Mouse (Mus musculus): ENCODE results near the gene Ncapd3. TPM values are rescaled to one million over a fixed set of nuclear protein-coding genes. Genes with fewer than 3 reads are reported as not detected.

Gene Ncapd3
- polyA plus RNA-seq, 1 experiment from 2014 or later: 42.4 TPM

DNA sequence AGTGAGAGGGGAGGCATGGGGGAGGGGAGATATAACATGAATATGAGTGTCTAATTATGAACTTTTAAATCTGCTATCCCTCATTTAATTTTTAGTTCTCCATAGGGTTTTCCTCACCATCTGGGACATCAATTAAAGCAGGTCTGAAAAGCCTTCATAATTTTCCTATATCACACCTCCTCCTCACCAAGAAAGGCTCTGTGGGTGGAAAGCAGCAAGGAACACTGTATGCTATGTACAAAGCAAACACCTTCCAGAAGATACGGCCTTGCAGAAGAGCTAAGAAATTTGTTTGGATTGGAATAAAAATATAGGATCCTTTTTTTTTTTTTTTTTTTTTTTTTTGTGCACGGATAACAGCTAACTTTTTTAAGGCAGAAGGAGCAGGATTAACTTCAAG is 94.0 kb downstream of the Ncapd3 start:
- no peak overlapping the region for H3K4me2 ChIP-seq (ENCODE audit: low read depth)
- H3K9me3 ChIP-seq (ENCODE audit: control insufficient read depth, low read length): no peaks in the 10 kb centered on the region
- no peak overlapping the region for H3K4me3 ChIP-seq (ENCODE audit: low read depth, low read length)
- WGBS: 96% methylated on average over 2 of the region's 2 CpGs
- H3K4me1 ChIP-seq (ENCODE audit: control insufficient read depth, insufficient read depth, low read length): no peaks in the 10 kb centered on the region
- no peak overlapping the region for H3K27ac ChIP-seq (ENCODE audit: low read depth, low read length)
- H3K27me3 ChIP-seq (ENCODE audit: control insufficient read depth, insufficient read depth, low read length): no peaks in the 10 kb centered on the region
- H3K9ac ChIP-seq (ENCODE audit: low read length): no peak overlapping the region
- DNase-seq (ENCODE audit: low spot score) (no peak), ATAC-seq (ENCODE audit: insufficient read depth, low FRiP score, low TSS enrichment) (no peak)
- no peaks in the 10 kb centered on the region for H3K36me3 ChIP-seq (ENCODE audit: control insufficient read depth, insufficient read depth, low read length)

DNA sequence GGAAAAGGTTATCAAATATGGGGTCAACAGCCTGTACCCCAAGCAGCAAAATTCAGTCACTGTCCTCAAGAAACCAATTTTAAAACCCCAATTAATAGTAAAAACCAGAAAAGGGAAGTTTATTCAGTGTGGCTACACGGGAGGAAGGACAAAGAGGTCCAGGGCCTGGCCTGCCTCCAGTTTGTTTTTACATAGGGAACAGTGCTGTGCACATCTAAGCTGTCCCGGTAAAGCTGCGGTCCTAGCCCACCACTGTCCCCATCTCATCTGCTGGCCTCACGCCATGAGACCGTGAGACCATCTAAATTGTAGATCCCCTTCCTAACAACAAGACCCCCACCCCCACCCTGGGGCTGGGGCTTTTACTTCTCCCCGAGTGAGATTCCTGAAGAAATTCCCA is 95.5 kb downstream of the Ncapd3 start:
- Histone ChIP-seq H3K4me1 (ENCODE audit: control insufficient read depth, insufficient read depth, low read length) (no peaks in the 10 kb centered on the region), H3K4me3 (ENCODE audit: low read depth, low read length) (no peak overlapping the region), H3K4me2 (ENCODE audit: low read depth) (no peak overlapping the region), H3K36me3 (ENCODE audit: control insufficient read depth, insufficient read depth, low read length) (no peaks in the 10 kb centered on the region), H3K27ac (ENCODE audit: low read depth, low read length) (no peak overlapping the region), H3K27me3 (ENCODE audit: control insufficient read depth, insufficient read depth, low read length) (no peaks in the 10 kb centered on the region), H3K9ac (ENCODE audit: low read length) (no peak overlapping the region), H3K9me3 (ENCODE audit: control insufficient read depth, low read length) (no peaks in the 10 kb centered on the region)
- DNase-seq (ENCODE audit: low spot score) (no peak), ATAC-seq (ENCODE audit: insufficient read depth, low FRiP score, low TSS enrichment) (no peak)
- WGBS: 44% methylated on average over 6 of the region's 6 CpGs

DNA sequence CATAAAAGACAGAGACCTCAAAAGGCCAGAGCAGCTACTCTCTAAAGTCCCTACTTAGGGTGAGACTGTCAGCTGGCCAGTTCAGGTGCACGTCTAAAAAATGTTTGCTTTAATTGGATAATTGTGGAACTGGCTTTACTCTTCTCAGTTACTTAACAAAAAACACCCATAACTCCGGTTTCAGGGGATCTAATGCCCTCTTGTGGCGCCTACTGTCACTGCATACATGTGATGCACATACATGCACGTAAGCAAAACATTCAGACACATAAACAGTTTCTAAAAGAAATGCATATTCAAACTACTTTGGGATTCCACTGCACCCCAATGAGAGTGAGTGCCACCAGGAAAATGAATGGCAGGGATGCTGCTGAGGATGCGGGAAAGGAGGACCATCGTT is 96.6 kb downstream of the Ncapd3 start:
- Histone ChIP-seq H3K9ac (ENCODE audit: low read length) (no peak overlapping the region), H3K9me3 (ENCODE audit: control insufficient read depth, low read length) (no peaks in the 10 kb centered on the region), H3K36me3 (ENCODE audit: control insufficient read depth, insufficient read depth, low read length) (no peaks in the 10 kb centered on the region), H3K27me3 (ENCODE audit: control insufficient read depth, insufficient read depth, low read length) (no peaks in the 10 kb centered on the region), H3K27ac (ENCODE audit: low read depth, low read length) (no peak overlapping the region), H3K4me3 (ENCODE audit: low read depth, low read length) (no peak overlapping the region), H3K4me2 (ENCODE audit: low read depth) (no peak overlapping the region), H3K4me1 (ENCODE audit: control insufficient read depth, insufficient read depth, low read length) (no peaks in the 10 kb centered on the region)
- 87% methylated on average over 6 of the region's 6 CpGs for WGBS
- ATAC-seq (ENCODE audit: insufficient read depth, low FRiP score, low TSS enrichment) (no peak), DNase-seq (ENCODE audit: low spot score) (no peak)

DNA sequence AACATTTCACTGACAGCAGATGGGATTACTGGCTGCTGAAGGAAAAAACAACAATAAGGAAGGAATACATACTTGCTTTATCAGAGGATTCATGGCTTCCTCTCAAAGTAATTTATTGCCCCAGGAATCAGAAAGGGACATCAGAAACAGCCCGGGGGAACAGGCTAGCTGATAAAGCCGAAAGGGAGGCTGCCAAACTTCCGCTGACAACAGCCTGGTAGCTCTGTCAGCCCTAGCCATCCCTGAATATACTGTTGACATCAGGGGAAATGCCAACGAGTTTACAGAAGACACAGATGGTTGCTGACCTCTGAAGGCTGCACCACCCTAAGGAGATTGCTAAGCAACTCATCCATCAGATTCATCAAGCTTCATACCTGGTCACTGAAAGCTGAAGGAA is 98.7 kb downstream of the Ncapd3 start:
- 87% methylated on average over 4 of the region's 4 CpGs for WGBS
- ATAC-seq (ENCODE audit: insufficient read depth, low FRiP score, low TSS enrichment): no peak
- DNase-seq (ENCODE audit: low spot score): no peak

DNA sequence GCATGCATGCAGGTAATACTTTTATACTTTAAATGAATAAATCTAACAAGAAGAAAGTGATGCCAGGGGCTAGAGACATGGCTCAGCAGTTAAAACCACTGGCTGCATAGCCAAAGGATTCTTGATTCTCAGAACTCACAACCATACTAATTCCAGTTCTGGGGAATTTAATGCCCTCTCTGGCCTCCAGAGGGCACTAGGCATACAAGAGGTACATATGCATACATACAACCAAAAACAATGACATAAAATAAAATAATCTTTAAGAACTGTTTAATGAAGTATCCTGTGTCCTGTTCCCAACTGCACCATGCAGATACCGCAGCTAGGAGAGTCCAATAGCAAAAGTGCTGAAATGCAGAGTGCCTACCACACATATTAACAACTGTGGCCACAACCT is 104.4 kb downstream of the Ncapd3 start:
- no peak overlapping the region for H3K27ac ChIP-seq (ENCODE audit: low read depth, low read length)
- 0 out of 2 replicates have a peak, but pooled peaks cover 5% of the 10 kb centered on the region for H3K4me1 ChIP-seq (ENCODE audit: control insufficient read depth, insufficient read depth, low read length)
- no peak overlapping the region for H3K4me2 ChIP-seq (ENCODE audit: low read depth)
- WGBS: 59% methylated on average over 1 of the region's 1 CpGs
- H3K9me3 ChIP-seq (ENCODE audit: control insufficient read depth, low read length): no peaks in the 10 kb centered on the region
- no peak for ATAC-seq (ENCODE audit: insufficient read depth, low FRiP score, low TSS enrichment)
- H3K36me3 ChIP-seq (ENCODE audit: control insufficient read depth, insufficient read depth, low read length): peaks cover 2% of the 10 kb centered on the region; the same call in 1 of the 2 replicates
- DNase-seq (ENCODE audit: low spot score): peak; percentile 28
- H3K4me3 ChIP-seq (ENCODE audit: low read depth, low read length): no peak overlapping the region
- no peak overlapping the region for H3K9ac ChIP-seq (ENCODE audit: low read length)
- H3K27me3 ChIP-seq (ENCODE audit: control insufficient read depth, insufficient read depth, low read length): no peaks in the 10 kb centered on the region

More for the DNA sequence above, 98.7 kb downstream of the Ncapd3 start:
- no peak overlapping the region for H3K9ac ChIP-seq (ENCODE audit: low read length)
- no peaks in the 10 kb centered on the region for H3K9me3 ChIP-seq (ENCODE audit: control insufficient read depth, low read length)
- H3K4me2 ChIP-seq (ENCODE audit: low read depth): no peak overlapping the region
- H3K36me3 ChIP-seq (ENCODE audit: control insufficient read depth, insufficient read depth, low read length): peaks cover 2% of the 10 kb centered on the region; the same call in 1 of the 2 replicates
- no peak overlapping the region for H3K27ac ChIP-seq (ENCODE audit: low read depth, low read length)
- no peak overlapping the region for H3K4me3 ChIP-seq (ENCODE audit: low read depth, low read length)
- H3K27me3 ChIP-seq (ENCODE audit: control insufficient read depth, insufficient read depth, low read length): no peaks in the 10 kb centered on the region
- 0 out of 2 replicates have a peak, but pooled peaks cover 5% of the 10 kb centered on the region for H3K4me1 ChIP-seq (ENCODE audit: control insufficient read depth, insufficient read depth, low read length)

DNA sequence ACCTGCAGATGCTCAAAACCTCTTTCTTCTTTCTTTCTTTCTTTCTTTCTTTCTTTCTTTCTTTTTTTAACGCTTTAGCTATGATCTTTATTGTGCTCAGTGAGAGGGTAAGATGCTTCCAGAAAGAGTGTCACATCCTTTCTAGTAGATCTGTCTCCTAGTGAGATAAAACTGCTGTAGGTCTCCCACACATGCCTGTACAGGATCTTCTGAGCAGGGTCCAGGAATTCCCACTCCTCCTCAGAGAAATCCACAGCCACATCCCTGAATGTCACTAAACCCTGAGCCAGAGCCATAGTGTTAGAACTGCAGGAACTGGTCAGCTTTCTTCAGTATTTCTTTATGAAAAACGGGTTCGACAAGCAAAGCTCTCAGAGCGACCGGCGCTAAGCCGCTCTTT is 105.4 kb downstream of the Ncapd3 start:
- no peaks in the 10 kb centered on the region for H3K9me3 ChIP-seq (ENCODE audit: control insufficient read depth, low read length)
- no peaks in the 10 kb centered on the region for H3K27me3 ChIP-seq (ENCODE audit: control insufficient read depth, insufficient read depth, low read length)
- peaks cover 2% of the 10 kb centered on the region; the same call in 1 of the 2 replicates for H3K36me3 ChIP-seq (ENCODE audit: control insufficient read depth, insufficient read depth, low read length)
- 0 out of 2 replicates have a peak, but pooled peaks cover 5% of the 10 kb centered on the region for H3K4me1 ChIP-seq (ENCODE audit: control insufficient read depth, insufficient read depth, low read length)
- WGBS: 93% methylated on average over 7 of the region's 7 CpGs
- DNase-seq (ENCODE audit: low spot score): no peak
- H3K4me3 ChIP-seq (ENCODE audit: low read depth, low read length): no peak overlapping the region
- H3K4me2 ChIP-seq (ENCODE audit: low read depth): no peak overlapping the region
- ATAC-seq (ENCODE audit: insufficient read depth, low FRiP score, low TSS enrichment): no peak
- H3K27ac ChIP-seq (ENCODE audit: low read depth, low read length): no peak overlapping the region
- no peak overlapping the region for H3K9ac ChIP-seq (ENCODE audit: low read length)

DNA sequence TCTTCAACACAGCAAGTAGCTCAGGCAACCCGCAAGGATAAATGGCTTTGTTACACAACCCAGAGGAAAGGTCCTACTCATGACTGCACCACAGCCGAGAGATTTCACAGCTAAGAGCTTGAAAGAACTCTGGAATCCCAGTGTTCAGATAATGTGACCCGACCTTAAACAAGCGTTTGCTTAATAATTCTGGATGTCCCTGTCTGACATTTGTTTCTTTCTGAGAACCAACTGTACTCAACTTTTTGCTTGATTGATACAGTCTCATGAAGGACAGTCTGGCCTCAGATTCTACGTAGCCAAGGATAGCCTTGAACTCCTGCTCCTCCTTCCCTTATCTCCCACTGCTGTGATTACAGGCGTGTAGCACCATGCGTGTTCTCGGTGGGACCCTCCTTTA is 106.7 kb downstream of the Ncapd3 start:
- no peak overlapping the region for H3K4me2 ChIP-seq (ENCODE audit: low read depth)
- H3K4me3 ChIP-seq (ENCODE audit: low read depth, low read length): no peak overlapping the region
- no peak for DNase-seq (ENCODE audit: low spot score)
- no peaks in the 10 kb centered on the region for H3K9me3 ChIP-seq (ENCODE audit: control insufficient read depth, low read length)
- no peak overlapping the region for H3K27ac ChIP-seq (ENCODE audit: low read depth, low read length)
- WGBS: 87% methylated on average over 8 of the region's 8 CpGs
- 0 out of 2 replicates have a peak, but pooled peaks cover 5% of the 10 kb centered on the region for H3K4me1 ChIP-seq (ENCODE audit: control insufficient read depth, insufficient read depth, low read length)
- ATAC-seq (ENCODE audit: insufficient read depth, low FRiP score, low TSS enrichment): no peak
- no peak overlapping the region for H3K9ac ChIP-seq (ENCODE audit: low read length)
- peaks cover 5% of the 10 kb centered on the region; the same call in 1 of the 2 replicates for H3K36me3 ChIP-seq (ENCODE audit: control insufficient read depth, insufficient read depth, low read length)
- H3K27me3 ChIP-seq (ENCODE audit: control insufficient read depth, insufficient read depth, low read length): no peaks in the 10 kb centered on the region

DNA sequence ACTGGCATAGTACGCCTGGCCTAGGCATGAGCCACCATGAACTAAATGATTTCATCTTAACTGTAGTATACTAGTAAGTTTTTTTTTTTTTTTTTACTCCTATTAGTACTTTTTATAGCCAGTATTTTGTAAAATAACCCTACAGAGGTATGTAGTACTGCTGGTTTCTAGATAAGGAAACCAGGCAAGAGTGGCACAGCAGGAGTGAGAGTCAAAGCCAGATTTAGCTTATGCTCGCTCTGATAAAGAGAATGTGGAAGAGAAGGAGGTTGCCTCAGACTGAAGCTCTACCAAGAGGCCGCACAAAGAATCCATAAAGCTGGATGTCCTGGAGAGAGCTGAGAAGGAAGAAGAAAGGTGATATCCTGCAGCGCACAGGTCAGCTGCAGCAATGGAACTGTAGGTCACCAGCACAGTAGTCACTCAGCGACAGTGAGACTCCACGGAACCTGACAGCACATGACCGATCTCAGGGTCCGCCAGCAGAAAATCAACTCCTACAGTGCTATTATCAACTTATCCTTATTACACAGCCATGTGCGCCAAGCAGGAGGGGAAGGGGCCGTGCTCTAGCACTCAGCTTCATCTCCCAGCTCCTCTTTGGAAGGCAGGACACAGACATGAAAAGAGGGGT is 110.6 kb downstream of the Ncapd3 start:
- WGBS: 94% methylated on average over 10 of the region's 10 CpGs
- H3K27me3 ChIP-seq (ENCODE audit: control insufficient read depth, insufficient read depth, low read length): no peaks in the 10 kb centered on the region
- no peak overlapping the region for H3K4me3 ChIP-seq (ENCODE audit: low read depth, low read length)
- no peak for DNase-seq (ENCODE audit: low spot score)
- H3K4me2 ChIP-seq (ENCODE audit: low read depth): no peak overlapping the region
- no peaks in the 10 kb centered on the region for H3K4me1 ChIP-seq (ENCODE audit: control insufficient read depth, insufficient read depth, low read length)
- H3K27ac ChIP-seq (ENCODE audit: low read depth, low read length): no peak overlapping the region
- peaks cover 4% of the 10 kb centered on the region; the same call in 1 of the 2 replicates for H3K36me3 ChIP-seq (ENCODE audit: control insufficient read depth, insufficient read depth, low read length)
- no peak overlapping the region for H3K9ac ChIP-seq (ENCODE audit: low read length)
- no peaks in the 10 kb centered on the region for H3K9me3 ChIP-seq (ENCODE audit: control insufficient read depth, low read length)
- ATAC-seq (ENCODE audit: insufficient read depth, low FRiP score, low TSS enrichment): no peak

DNA sequence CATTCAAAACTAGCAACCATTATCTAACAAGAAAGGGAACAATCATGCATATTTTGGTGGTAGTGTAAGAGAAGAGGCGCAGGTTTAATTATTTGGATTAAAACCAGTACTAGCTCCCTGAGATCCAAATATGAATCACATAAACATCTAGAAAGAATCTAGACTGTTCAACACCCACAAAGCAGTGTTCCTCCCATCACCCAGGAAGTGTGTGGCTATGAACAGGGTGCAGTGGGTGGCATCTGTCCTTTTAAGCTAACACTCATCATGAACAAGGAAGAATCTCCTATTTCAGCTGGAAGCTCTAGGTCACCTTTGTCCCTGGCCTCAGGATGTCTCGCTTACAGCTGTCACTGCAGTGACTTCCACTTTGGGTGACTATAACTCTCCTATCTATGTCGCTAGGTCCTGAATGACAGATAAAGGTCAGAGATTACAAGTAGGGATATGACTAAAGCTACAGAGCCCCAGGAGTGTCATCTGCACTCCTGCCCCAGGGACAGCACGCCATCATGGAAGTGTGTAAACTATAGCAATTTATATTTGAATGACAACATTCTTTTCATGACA is 114.4 kb downstream of the Ncapd3 start:
- no peak overlapping the region for H3K4me2 ChIP-seq (ENCODE audit: low read depth)
- no peak overlapping the region for H3K27ac ChIP-seq (ENCODE audit: low read depth, low read length)
- DNase-seq (ENCODE audit: low spot score) (no peak), ATAC-seq (ENCODE audit: insufficient read depth, low FRiP score, low TSS enrichment) (no peak)
- 83% methylated on average over 4 of the region's 4 CpGs for WGBS
- H3K4me1 ChIP-seq (ENCODE audit: control insufficient read depth, insufficient read depth, low read length): peaks cover 12% of the 10 kb centered on the region; the same call in 1 of the 2 replicates
- no peak overlapping the region for H3K9ac ChIP-seq (ENCODE audit: low read length)
- H3K36me3 ChIP-seq (ENCODE audit: control insufficient read depth, insufficient read depth, low read length): peaks cover 4% of the 10 kb centered on the region; the same call in 1 of the 2 replicates
- no peaks in the 10 kb centered on the region for H3K27me3 ChIP-seq (ENCODE audit: control insufficient read depth, insufficient read depth, low read length)
- no peak overlapping the region for H3K4me3 ChIP-seq (ENCODE audit: low read depth, low read length)
- H3K9me3 ChIP-seq (ENCODE audit: control insufficient read depth, low read length): no peaks in the 10 kb centered on the region

Measured in neural tube, embryonic 11.5 days (tissue).